Mouse (Mus musculus) frontal cortex, adult 2 months (tissue): ENCODE measurements around the gene Bscl2. TPM values are rescaled to one million over a fixed set of nuclear protein-coding genes. Genes with fewer than 3 reads are reported as not detected.
A peak's percentile ranks its signal among the peaks of the same experiment; 100 is the strongest.
"Not testable (repeated sequence)": the region's sequence is repeated elsewhere in the genome, so short reads cannot be mapped to it uniquely, and the experiment has no call there.

Experiments used
- DNase-seq, 2 experiments: peaks; one replicate each; pipeline ENCODE4 v3.0.0; 2022; ENCODE audit warnings: low spot score in 1 of 2; ENCODE audit errors: extremely low spot score in 1 of 2
- polyA plus RNA-seq: library from polyadenylated mRNA; depleted of rRNA; stranded (reverse); fragments of >200 nt; gene quantifications from 2 replicates; pipeline ENCODE4 v1.2.3, GENCODE M21; 2012

The Bscl2 gene
- polyA plus RNA-seq, 1 experiment = 122 TPM

- DNase-seq = no peak
These were observed 7.6 kb upstream of the Bscl2 start, which contains the start of gene AC129217.1 for GRCm38 (mm10) chr19:8829660-8830059. Gene AC129217.1, plus strand, starts transcription at chr19:8829773.

- no peak for DNase-seq
These were observed 6.6 kb upstream of the Bscl2 start for GRCm38 (mm10) chr19:8830664-8831063.

GRCm38 (mm10) chr19:8831262-8831661 lies 6.0 kb upstream of the Bscl2 start:
- no peak for DNase-seq

- no peak for DNase-seq
These were observed 4.3 kb upstream of the Bscl2 start for GRCm38 (mm10) chr19:8832971-8833370.

- DNase-seq = not testable (repeated sequence)
These were observed 940 bp upstream of the Bscl2 start for GRCm38 (mm10) chr19:8836327-8836726.

GRCm38 (mm10) chr19:8838041-8838730 lies 919 bp downstream of the Bscl2 start:
- DNase-seq = no peak

- DNase-seq = peak; percentile 89 to 90
These were observed 2.0 kb downstream of the Bscl2 start, which contains the start of gene Gng3 for GRCm38 (mm10) chr19:8839103-8839907. Gene Gng3, minus strand, starts transcription at chr19:8839194.

- DNase-seq = peak in 1 of 2 experiments; percentile 78
These were observed 2.9 kb downstream of the Bscl2 start for GRCm38 (mm10) chr19:8839908-8840791.

GRCm38 (mm10) chr19:8841012-8841411 lies 3.7 kb downstream of the Bscl2 start:
- DNase-seq = no peak

- no peak for DNase-seq
These were observed 5.7 kb downstream of the Bscl2 start for GRCm38 (mm10) chr19:8842961-8843360.

- DNase-seq = peak in 1 of 2 experiments; percentile 91
These were observed 7.3 kb downstream of the Bscl2 start for GRCm38 (mm10) chr19:8844371-8845129.

GRCm38 (mm10) chr19:8848356-8848755 lies 11.1 kb downstream of the Bscl2 start:
- DNase-seq = no peak

GRCm38 (mm10) chr19:8850402-8850901 lies 13.2 kb downstream of the Bscl2 start, which contains the start of gene Lrrn4cl:
Gene Lrrn4cl, plus strand, starts transcription at chr19:8850768.
- no peak for DNase-seq

- no peak for DNase-seq
These were observed 14.4 kb downstream of the Bscl2 start for GRCm38 (mm10) chr19:8851639-8852038.

GRCm38 (mm10) chr19:8852236-8852928 lies 15.1 kb downstream of the Bscl2 start:
- DNase-seq = no peak

- no peak for DNase-seq
These were observed 15.8 kb downstream of the Bscl2 start for GRCm38 (mm10) chr19:8853117-8853516.

GRCm38 (mm10) chr19:8857689-8858088 lies 20.4 kb downstream of the Bscl2 start:
- no peak for DNase-seq

- DNase-seq = no peak
These were observed 21.8 kb downstream of the Bscl2 start for GRCm38 (mm10) chr19:8859018-8859417.

GRCm38 (mm10) chr19:8864265-8864664 lies 27.0 kb downstream of the Bscl2 start:
- no peak for DNase-seq
